In genomic region chr12:32834781-32835180, GRCm38 (mm10) we compare ENCODE assay signal across 25 mouse cellular contexts. TPM values are rescaled to one million over a fixed set of nuclear protein-coding genes. Genes with fewer than 3 reads are reported as not detected.
DNase-seq lines count a peak whose midpoint lies in the region; ATAC-seq lines count a peak whose summit lies in the region.
"Had no signal": no experiment of that assay in that cellular context is flagged by ENCODE, and none has a peak within 500 bp of the region (broad histone marks: within the 10 kb centered on the region; RNA-seq: fewer than 3 reads in every experiment).

No protein-coding gene starts in this region.

- H3K36me3 ChIP-seq in kidney, embryonic 16.5 days (ENCODE audit: insufficient read depth, low read length), result peaks cover 39% of the 10 kb centered on the region
- peaks cover 20% of the 10 kb centered on the region for H3K36me3 ChIP-seq in embryonic facial prominence, embryonic 15.5 days
- peaks cover 91% of the 10 kb centered on the region for H3K36me3 ChIP-seq in midbrain, embryonic 10.5 days

- H3K27me3 ChIP-seq in kidney, embryonic 16.5 days (ENCODE audit: insufficient read depth, low read length), result no peaks in the 10 kb centered on the region
- H3K27me3 ChIP-seq in embryonic facial prominence, embryonic 15.5 days, result no peaks in the 10 kb centered on the region
- H3K27me3 ChIP-seq in midbrain, embryonic 10.5 days (ENCODE audit: low read depth, poor library complexity, severe bottlenecking), result no peaks in the 10 kb centered on the region
- H3K27me3 ChIP-seq: forebrain, embryonic 15.5 days; limb, embryonic 12.5 days; liver, embryonic 12.5 days; neural tube, embryonic 12.5 days had no signal

- H3K4me1 ChIP-seq in kidney, embryonic 16.5 days (ENCODE audit: insufficient read depth, low read length), result peaks cover 3% of the 10 kb centered on the region; the same call in 1 of the 2 replicates
- H3K4me1 ChIP-seq in embryonic facial prominence, embryonic 15.5 days, result no peaks in the 10 kb centered on the region
- H3K4me1 ChIP-seq in midbrain, embryonic 10.5 days, result no peaks in the 10 kb centered on the region
- H3K4me1 ChIP-seq: forebrain, embryonic 10.5 days; limb, embryonic 12.5 days; liver, embryonic 12.5 days; neural tube, embryonic 12.5 days had no signal

- H3K4me2 ChIP-seq in kidney, embryonic 16.5 days (replicated peaks; ENCODE audit: low read depth, low read length), result no peak overlapping the region
- H3K4me2 ChIP-seq in embryonic facial prominence, embryonic 15.5 days (replicated peaks), result no peak overlapping the region
- H3K4me2 ChIP-seq: forebrain, embryonic 15.5 days; hindbrain, embryonic 14.5 days; limb, embryonic 12.5 days; liver, embryonic 12.5 days; midbrain, embryonic 11.5 days; neural tube, embryonic 12.5 days had no signal

- 0 out of 2 replicates have a peak overlapping the region, but pooled peaks have one; percentile 24 for H3K27ac ChIP-seq in kidney, embryonic 16.5 days (ENCODE audit: low read length)
- 0 out of 2 replicates have a peak overlapping the region, but pooled peaks have one; percentile 28 for H3K27ac ChIP-seq in embryonic facial prominence, embryonic 15.5 days (replicated peaks)
- no peak overlapping the region for H3K27ac ChIP-seq in midbrain, embryonic 10.5 days (replicated peaks)
- H3K27ac ChIP-seq: forebrain, embryonic 10.5 days; forebrain, embryonic 15.5 days; hindbrain, embryonic 14.5 days; kidney, postnatal 0 days; limb, embryonic 12.5 days; liver, embryonic 12.5 days; neural tube, embryonic 12.5 days had no signal

- intact Hi-C loops in heart, postnatal 14 days (cut with DNase I), result no loop called here

- DNase-seq in heart, adult 11 months, result peak; percentile 91
- DNase-seq in heart, postnatal 14 days, result no peak
- no peak for DNase-seq in kidney, postnatal 4 days
- peak; percentile 30 for DNase-seq in adipocyte (ENCODE audit: low spot score)
- DNase-seq in midbrain, embryonic 10.5 days (ENCODE audit: low spot score), result no peak
- no peak for DNase-seq in thymus, postnatal 0 days (ENCODE audit: low spot score)
- DNase-seq: B cell, adult 2 months; cerebellum, adult 8-10 months; cerebellum, postnatal 25 days; layer of hippocampus, adult 9-11 months; liver, postnatal 0 days; right cerebral cortex, postnatal 4 days; thymus, postnatal 14 days had no signal

- H3K9ac ChIP-seq in kidney, embryonic 16.5 days (replicated peaks; ENCODE audit: low read length), result no peak overlapping the region
- H3K9ac ChIP-seq in embryonic facial prominence, embryonic 15.5 days, result no peak overlapping the region
- H3K9ac ChIP-seq: forebrain, embryonic 15.5 days; hindbrain, embryonic 14.5 days; limb, embryonic 12.5 days; liver, embryonic 12.5 days; liver, postnatal 0 days; neural tube, embryonic 12.5 days had no signal

- ATAC-seq in kidney, embryonic 16.5 days (ENCODE audit: low FRiP score, low TSS enrichment), result no peak
- no peak for ATAC-seq in embryonic facial prominence, embryonic 15.5 days (ENCODE audit: insufficient number of reproducible peaks, low FRiP score, low TSS enrichment, low read depth)
- ATAC-seq: forebrain, embryonic 15.5 days; intestine, postnatal 0 days; liver, embryonic 12.5 days; liver, postnatal 0 days had no signal

- 78% methylated on average over 6 of the region's 6 CpGs for WGBS in kidney, embryonic 16.5 days
- 71% methylated on average over 6 of the region's 6 CpGs for WGBS in embryonic facial prominence, embryonic 15.5 days
- 92% methylated on average over 6 of the region's 6 CpGs for WGBS in midbrain, embryonic 10.5 days

- H3K9me3 ChIP-seq in kidney, embryonic 16.5 days (ENCODE audit: low read length), result no peaks in the 10 kb centered on the region
- no peaks in the 10 kb centered on the region for H3K9me3 ChIP-seq in embryonic facial prominence, embryonic 15.5 days (replicated peaks)
- no peaks in the 10 kb centered on the region for H3K9me3 ChIP-seq in midbrain, embryonic 10.5 days (replicated peaks)
- H3K9me3 ChIP-seq: forebrain, embryonic 10.5 days; forebrain, embryonic 15.5 days; liver, embryonic 12.5 days; neural tube, embryonic 12.5 days had no signal

- H3K4me3 ChIP-seq in kidney, embryonic 16.5 days (ENCODE audit: low read length), result no peak overlapping the region
- no peak overlapping the region for H3K4me3 ChIP-seq in embryonic facial prominence, embryonic 15.5 days (replicated peaks)
- H3K4me3 ChIP-seq in midbrain, embryonic 10.5 days, result no peak overlapping the region
- H3K4me3 ChIP-seq: forebrain, embryonic 10.5 days; forebrain, embryonic 15.5 days; limb, embryonic 12.5 days; liver, embryonic 12.5 days; myocyte; neural tube, embryonic 12.5 days had no signal

RNA-seq across cellular contexts. Expression of gene Nampt, which starts 15.4 kb away (rescaled TPM):
- total RNA-seq in heart, postnatal 14 days (2021), result 10 to 100 TPM; 54.7 to 62.7 TPM
- polyA plus RNA-seq in kidney, embryonic 16.5 days (2015; fragmentation: Nextera tagmentation; extraction: Ambion mirVana), result 27.4 and 28.6 TPM in 2 replicates
- polyA plus RNA-seq in embryonic facial prominence, embryonic 15.5 days (2015; fragmentation: Nextera tagmentation; extraction: Ambion mirVana), result 19.6 and 23.8 TPM in 2 replicates
- 36.0 and 40.9 TPM in 2 replicates for polyA plus RNA-seq in midbrain, embryonic 10.5 days (2016; fragmentation: Nextera tagmentation; extraction: Ambion mirVana)
- 23.4 and 28.4 TPM in 2 replicates for polyA plus RNA-seq in thymus, postnatal 0 days (2015; fragmentation: Nextera tagmentation; extraction: Ambion mirVana)

Comparison
In these comparisons a context has a peak if more than half of its experiments do, and no peak if none do; other contexts are left out.
1. DNase-seq: peak in heart, adult 11 months (single experiment) and adipocyte (single experiment); none in heart, postnatal 14 days (0 of 2), kidney, postnatal 4 days (0 of 2), midbrain, embryonic 10.5 days (single experiment) and thymus, postnatal 0 days (single experiment).